Mouse (Mus musculus) embryonic facial prominence, embryonic 11.5 days (tissue): Measurements from ENCODE around the gene Arhgef1. TPM values are rescaled to one million over a fixed set of nuclear protein-coding genes. Genes with fewer than 3 reads are reported as not detected.

Experiments
- ATAC-seq: fragments of 200-750 bp; cut with Nextera tagmentation; replicated peaks from 2 replicates; pipeline ENCODE4 v1.8.0; 2017; ENCODE audit warnings: low read depth; ENCODE audit not compliant: insufficient number of reproducible peaks, low FRiP score, low TSS enrichment
- DNase-seq: peaks from one replicate; pipeline ENCODE4 v3.0.0-alpha.2; 2015; ENCODE audit warnings: low spot score
- H3K27ac ChIP-seq: fragments of 300-500 bp; sonication (generic); replicated peaks from 2 replicates; pipeline ENCODE4 v1.5.1; 2014; ENCODE audit warnings: mild to moderate bottlenecking, low read depth, low read length, control low read depth
- H3K27me3 ChIP-seq: fragments of 300-500 bp; sonication (generic); 2 replicates; pipeline ENCODE4 v1.6.1; 2014; ENCODE audit warnings: mild to moderate bottlenecking, low read length, moderate library complexity, mixed read lengths; ENCODE audit not compliant: control insufficient read depth, insufficient read depth
- H3K36me3 ChIP-seq: fragments of 300-500 bp; sonication (generic); replicated peaks from 2 replicates; pipeline ENCODE4 v1.6.1; 2014; ENCODE audit warnings: low read depth, mild to moderate bottlenecking, low read length, moderate library complexity, mixed read lengths; ENCODE audit not compliant: control insufficient read depth, insufficient read depth
- H3K4me1 ChIP-seq: fragments of 300-500 bp; sonication (generic); 2 replicates; pipeline ENCODE4 v1.6.1; 2014; ENCODE audit warnings: low read length, mixed read lengths; ENCODE audit not compliant: control insufficient read depth, insufficient read depth
- H3K4me2 ChIP-seq: fragments of 300-500 bp; sonication (generic); 2 replicates; pipeline ENCODE4 v1.6.1; 2014; ENCODE audit warnings: low read depth, mild to moderate bottlenecking, control low read depth, low read length, moderate library complexity
- H3K4me3 ChIP-seq: fragments of 300-500 bp; sonication (generic); 2 replicates; pipeline ENCODE4 v1.5.1; 2014; ENCODE audit warnings: low read depth, low read length, control low read depth
- H3K9ac ChIP-seq: fragments of 300-500 bp; sonication (generic); replicated peaks from 2 replicates; pipeline ENCODE4 v1.6.1; 2014; ENCODE audit warnings: mild to moderate bottlenecking, control low read depth, low read length
- H3K9me3 ChIP-seq: fragments of 300-500 bp; sonication (generic); replicated peaks from 2 replicates; pipeline ENCODE4 v1.6.1; 2016; ENCODE audit warnings: mild to moderate bottlenecking, low read length, inconsistent platforms, mixed read lengths; ENCODE audit not compliant: control insufficient read depth
- WGBS: fragments of 180-500 bp; shearing (Covaris S2); extraction: QIAGEN DNeasy Blood & Tissue Kit; methylation state at CpG from one replicate; pipeline ENCODE4 v1.1.7; 2014; 5-methylcytosine and 5-hydroxymethylcytosine counted together
- polyA plus RNA-seq: library from polyadenylated mRNA; unstranded; fragments of >200 nt; fragmentation: Nextera tagmentation; extraction: Ambion mirVana; gene quantifications from 2 replicates; pipeline ENCODE4 v1.2.1, GENCODE M21; 2014

The Arhgef1 gene
- polyA plus RNA-seq, 1 experiment from 2014 or later: 43.0 TPM

- Histone ChIP-seq H3K9ac (no peak overlapping the region), H3K4me3 (no peak overlapping the region), H3K27me3 (no peaks in the 10 kb centered on the region), H3K4me1 (no peaks in the 10 kb centered on the region), H3K9me3 (no peaks in the 10 kb centered on the region), H3K27ac (no peak overlapping the region), H3K36me3 (no peaks in the 10 kb centered on the region; the same call in 1 of the 2 replicates), H3K4me2 (no peak overlapping the region)
- ATAC-seq: no peak
- 66% methylated on average over 17 of the region's 17 CpGs for WGBS
- no peak for DNase-seq
Observed at GRCm38 (mm10) chr7:24869080-24869479, 33.6 kb upstream of the Arhgef1 start.

GRCm38 (mm10) chr7:24869532-24870165, 33.1 kb upstream of the Arhgef1 start, which contains the start of the genes Lypd4 and Dmrtc2:
Lypd4 (minus strand) TSS chr7:24869941.
Dmrtc2 (plus strand) TSS chr7:24870057.
- Histone ChIP-seq H3K4me1 (no peaks in the 10 kb centered on the region), H3K27me3 (no peaks in the 10 kb centered on the region), H3K9ac (no peak within 1 kb of the TSS), H3K9me3 (no peaks in the 10 kb centered on the region), H3K27ac (no peak within 1 kb of the TSS), H3K4me2 (no peak within 1 kb of the TSS), H3K36me3 (no peaks in the 10 kb centered on the region; the same call in 1 of the 2 replicates), H3K4me3 (no peak within 1 kb of the TSS)
- DNase-seq: no peak
- 51% methylated on average over 39 of the region's 41 CpGs for WGBS
- no peak for ATAC-seq

GRCm38 (mm10) chr7:24877588-24877987, 25.1 kb upstream of the Arhgef1 start:
- no peak overlapping the region for H3K27ac ChIP-seq
- ATAC-seq (no peak), DNase-seq (no peak)
- 48% methylated on average over 3 of the region's 3 CpGs for WGBS
- no peaks in the 10 kb centered on the region; the same call in 1 of the 2 replicates for H3K4me1 ChIP-seq
- no peaks in the 10 kb centered on the region for H3K9me3 ChIP-seq
- no peaks in the 10 kb centered on the region for H3K27me3 ChIP-seq
- H3K4me2 ChIP-seq: no peak overlapping the region
- H3K36me3 ChIP-seq: no peaks in the 10 kb centered on the region
- H3K4me3 ChIP-seq: no peak overlapping the region
- H3K9ac ChIP-seq: no peak overlapping the region

- Histone ChIP-seq H3K4me3 (no peak overlapping the region), H3K4me1 (no peaks in the 10 kb centered on the region; the same call in 1 of the 2 replicates), H3K4me2 (no peak overlapping the region), H3K36me3 (no peaks in the 10 kb centered on the region), H3K27me3 (no peaks in the 10 kb centered on the region), H3K9me3 (no peaks in the 10 kb centered on the region), H3K9ac (no peak overlapping the region), H3K27ac (no peak overlapping the region)
- DNase-seq (no peak), ATAC-seq (no peak)
- 24% methylated on average over 2 of the region's 2 CpGs for WGBS
Observed at GRCm38 (mm10) chr7:24879620-24880019, 23.1 kb upstream of the Arhgef1 start.

- Histone ChIP-seq H3K9me3 (no peaks in the 10 kb centered on the region), H3K4me3 (no peak overlapping the region), H3K4me1 (peaks cover 7% of the 10 kb centered on the region; the same call in 1 of the 2 replicates), H3K9ac (no peak overlapping the region), H3K4me2 (no peak overlapping the region), H3K27me3 (no peaks in the 10 kb centered on the region), H3K36me3 (peaks cover 15% of the 10 kb centered on the region), H3K27ac (no peak overlapping the region)
- DNase-seq (no peak), ATAC-seq (no peak)
- 96% methylated on average over 9 of the region's 9 CpGs for WGBS
Observed at GRCm38 (mm10) chr7:24882416-24883199, 20.1 kb upstream of the Arhgef1 start.

GRCm38 (mm10) chr7:24883896-24884692, 18.6 kb upstream of the Arhgef1 start, which contains the start of gene Rps19:
Rps19 (plus strand) TSS chr7:24884371.
- H3K27ac ChIP-seq: peak within 1 kb of the TSS; percentile 86

GRCm38 (mm10) chr7:24884693-24885291, 17.9 kb upstream of the Arhgef1 start:
- peak overlapping the region; percentile 100 for H3K9ac ChIP-seq
- peak overlapping the region; percentile 100 for H3K4me3 ChIP-seq
- peak overlapping the region; percentile 76 for H3K4me2 ChIP-seq
- H3K9me3 ChIP-seq: no peaks in the 10 kb centered on the region
- DNase-seq: no peak
- H3K27me3 ChIP-seq: no peaks in the 10 kb centered on the region
- peaks cover 25% of the 10 kb centered on the region for H3K36me3 ChIP-seq
- H3K27ac ChIP-seq: peak overlapping the region; percentile 86
- ATAC-seq: peak; percentile 6
- peaks cover 7% of the 10 kb centered on the region; the same call in 1 of the 2 replicates for H3K4me1 ChIP-seq
- WGBS: under 1% methylated on average over 44 of the region's 47 CpGs

More at GRCm38 (mm10) chr7:24883896-24884692, 18.6 kb upstream of the Arhgef1 start, which contains the start of gene Rps19:
- no peaks in the 10 kb centered on the region for H3K27me3 ChIP-seq
- peak within 1 kb of the TSS; percentile 76 for H3K4me2 ChIP-seq
- H3K4me1 ChIP-seq: peaks cover 7% of the 10 kb centered on the region; the same call in 1 of the 2 replicates
- peaks cover 19% of the 10 kb centered on the region for H3K36me3 ChIP-seq
- peak; percentile 93 for ATAC-seq
- H3K9me3 ChIP-seq: no peaks in the 10 kb centered on the region
- peak; percentile 100 for DNase-seq
- peak within 1 kb of the TSS; percentile 100 for H3K4me3 ChIP-seq
- H3K9ac ChIP-seq: peak within 1 kb of the TSS; percentile 100
- WGBS: under 1% methylated on average over 51 of the region's 57 CpGs
